Mouse (Mus musculus) limb, embryonic 12.5 days (tissue): ENCODE measurements at regions not wholly inside any gene's neighbourhood (a gene's known extent, or its start where the extent isn't known, plus 50 kb on each side); places are given as distances from the start of the nearest gene placed in this dataset.

Source experiments
- ATAC-seq: fragments of 200-750 bp; cut with Nextera tagmentation; 2 replicates; pipeline ENCODE4 v1.8.0; 2017; ENCODE audit warnings: low read depth, moderate TSS enrichment; ENCODE audit not compliant: insufficient number of reproducible peaks, insufficient read depth, low FRiP score, low TSS enrichment
- H3K27ac ChIP-seq: fragments of 300-500 bp; sonication (generic); 2 replicates; pipeline ENCODE4 v1.5.1; 2016; ENCODE audit warnings: mild to moderate bottlenecking, moderate library complexity
- H3K27me3 ChIP-seq: fragments of 300-500 bp; sonication (generic); 2 replicates; pipeline ENCODE4 v1.6.1; 2016; ENCODE audit warnings: mild to moderate bottlenecking, moderate library complexity
- H3K36me3 ChIP-seq: fragments of 300-500 bp; sonication (generic); 2 replicates; pipeline ENCODE4 v1.6.1; 2016; ENCODE audit warnings: mild to moderate bottlenecking, moderate library complexity
- H3K4me1 ChIP-seq: fragments of 300-500 bp; sonication (generic); replicated peaks from 2 replicates; pipeline ENCODE4 v1.6.1; 2016
- H3K4me2 ChIP-seq: fragments of 300-500 bp; sonication (generic); 2 replicates; pipeline ENCODE4 v1.6.1; 2016; ENCODE audit warnings: mild to moderate bottlenecking, moderate library complexity
- H3K4me3 ChIP-seq: fragments of 300-500 bp; sonication (generic); replicated peaks from 2 replicates; pipeline ENCODE4 v1.5.1; 2016; ENCODE audit warnings: mild to moderate bottlenecking
- H3K9ac ChIP-seq: fragments of 300-500 bp; sonication (generic); replicated peaks from 2 replicates; pipeline ENCODE4 v1.6.1; 2016; ENCODE audit warnings: mild to moderate bottlenecking, moderate library complexity
- H3K9me3 ChIP-seq: fragments of 300-500 bp; sonication (generic); 2 replicates; pipeline ENCODE4 v1.6.1; 2016; ENCODE audit warnings: mild to moderate bottlenecking, moderate library complexity
- WGBS: fragments of 180-500 bp; shearing (Covaris S2); methylation state at CpG from one replicate; pipeline ENCODE4 v1.1.7; 2016; 5-methylcytosine and 5-hydroxymethylcytosine counted together

GRCm38 (mm10) chr12:13668485-13669022 is 399.6 kb downstream of the Nbas start:
- H3K27ac ChIP-seq = no peak overlapping the region
- ATAC-seq = no peak
- 73% methylated on average over 3 of the region's 3 CpGs for WGBS
- H3K9me3 ChIP-seq = no peaks in the 10 kb centered on the region
- no peaks in the 10 kb centered on the region for H3K27me3 ChIP-seq
- no peaks in the 10 kb centered on the region for H3K4me1 ChIP-seq
- H3K4me3 ChIP-seq = no peak overlapping the region
- no peaks in the 10 kb centered on the region for H3K36me3 ChIP-seq
- no peak overlapping the region for H3K4me2 ChIP-seq
- no peak overlapping the region for H3K9ac ChIP-seq

- 58% methylated on average over 1 of the region's 1 CpGs for WGBS
- no peak for ATAC-seq
Measured at GRCm38 (mm10) chr12:13639336-13639735, 370.4 kb downstream of the Nbas start.

More at GRCm38 (mm10) chr12:13639336-13639735, 370.4 kb downstream of the Nbas start:
- Histone ChIP-seq H3K9me3 (no peaks in the 10 kb centered on the region), H3K4me2 (no peak overlapping the region), H3K4me3 (no peak overlapping the region), H3K36me3 (no peaks in the 10 kb centered on the region), H3K27me3 (no peaks in the 10 kb centered on the region), H3K9ac (no peak overlapping the region), H3K4me1 (no peaks in the 10 kb centered on the region), H3K27ac (no peak overlapping the region)
